Mouse (Mus musculus) embryonic stem cell, embryonic (primary cell): ENCODE measurements around the gene Pln.

Experiments used
- CTCF ChIA-PET, 4 experiments: fragments of 300-600 bp in 2 of 4; fragments of 350-600 bp in 2 of 4; sonication (Branson Sonifier 250); formaldehyde crosslinking; loops; one replicate each; lab custom pipeline; 2022; ENCODE audit warnings: inconsistent platforms in 2 of 4; lab: Charles Lee
- POLR2A ChIA-PET, 4 experiments: fragments of 300-600 bp in 2 of 4; fragments of 350-600 bp in 2 of 4; sonication (Branson Sonifier 250); formaldehyde crosslinking; loops; one replicate each; lab custom pipeline; 2022; ENCODE audit warnings: antibody characterized with exemption in 4 of 4, inconsistent platforms in 1 of 4; lab: Charles Lee

Pln gene

GRCm38 (mm10) chr10:53394923-53395629 lies 57.6 kb downstream of the Pln start:
- CTCF ChIA-PET, result no interaction called here
- POLR2A ChIA-PET, result interaction anchor here in 2 of 4 experiments (1.4 to 2.1 kb wide), 4 partner anchors 15 to 202 kb away, joined by 3 to 6 read pairs (median 4); partner anchors contain the start of gene Cep85l (in 2 of the 2)
